Mouse (Mus musculus) kidney, adult 11 months (tissue): ENCODE results near the gene Rapgef4.
A peak's percentile ranks its signal among the peaks of the same experiment; 100 is the strongest.

ENCODE experiments used
- DNase-seq: peaks from one replicate; pipeline ENCODE4 v3.0.0; 2022

Gene Rapgef4

DNA sequence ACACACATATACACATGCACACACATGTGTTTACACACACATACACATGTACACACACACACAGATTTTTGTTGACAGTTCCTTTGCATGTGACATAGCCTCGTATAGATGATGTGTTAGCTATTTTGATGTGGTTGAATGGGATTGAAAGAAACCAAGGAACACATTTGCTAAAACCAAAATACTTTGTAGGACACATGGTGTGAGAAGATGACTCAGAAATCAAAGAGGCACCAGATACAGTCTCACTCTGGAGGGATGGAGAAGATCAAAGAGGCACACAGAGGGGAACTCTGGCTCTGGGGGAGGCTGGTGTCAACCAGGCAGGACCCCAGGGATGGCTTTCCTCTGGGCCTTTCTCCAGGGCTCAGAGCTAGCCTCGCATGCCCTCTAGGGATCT is 4.7 kb downstream of the Rapgef4 start:
- DNase-seq = no peak

DNA sequence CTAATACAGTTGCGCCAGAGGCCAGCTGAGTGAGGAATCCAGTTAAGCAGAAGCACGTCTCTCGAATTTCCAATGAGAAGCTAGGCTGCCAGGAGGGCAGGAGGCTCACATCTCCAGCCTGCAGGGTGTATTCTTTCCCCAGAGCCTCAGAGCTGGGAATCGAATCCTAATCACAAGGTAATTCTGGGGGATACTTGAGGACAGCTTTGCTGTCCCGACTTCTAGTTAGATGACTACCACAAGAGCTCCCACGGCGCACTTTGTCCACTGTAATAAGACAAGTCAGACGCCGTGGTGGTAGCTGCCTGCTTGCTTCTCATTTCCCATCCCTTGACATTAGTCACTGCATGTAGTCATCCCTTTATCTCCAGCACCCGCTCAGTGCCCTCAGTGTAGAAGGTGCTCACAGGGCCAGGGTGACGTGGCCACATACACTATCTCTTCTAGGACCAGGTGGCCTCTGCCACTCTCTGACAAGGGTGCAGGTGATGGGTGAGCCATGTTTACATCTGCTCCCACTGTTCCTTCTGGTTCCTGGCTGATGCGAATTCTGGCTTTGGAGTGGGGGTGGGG is 5.3 kb downstream of the Rapgef4 start:
- no peak for DNase-seq

DNA sequence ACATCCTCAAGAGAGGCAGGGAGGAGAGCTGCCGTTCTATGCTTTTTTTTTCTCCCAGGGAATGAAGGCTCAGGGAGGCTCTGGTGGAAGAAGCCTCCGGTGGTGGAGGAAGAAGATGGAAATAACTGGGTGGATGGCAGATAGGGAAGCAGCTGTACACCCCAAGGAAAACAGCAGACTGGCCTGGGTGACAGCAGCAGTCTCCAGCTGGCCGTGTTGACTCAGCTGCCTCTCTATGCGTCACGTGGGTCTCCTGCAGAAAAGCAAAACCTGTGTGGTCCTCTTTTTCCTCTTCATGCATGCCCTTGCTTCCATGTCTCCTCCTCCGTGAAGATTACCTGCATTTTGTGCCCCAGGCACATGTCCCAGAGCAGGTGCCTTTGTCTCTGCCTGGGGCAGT is 7.5 kb downstream of the Rapgef4 start:
- DNase-seq = no peak

DNA sequence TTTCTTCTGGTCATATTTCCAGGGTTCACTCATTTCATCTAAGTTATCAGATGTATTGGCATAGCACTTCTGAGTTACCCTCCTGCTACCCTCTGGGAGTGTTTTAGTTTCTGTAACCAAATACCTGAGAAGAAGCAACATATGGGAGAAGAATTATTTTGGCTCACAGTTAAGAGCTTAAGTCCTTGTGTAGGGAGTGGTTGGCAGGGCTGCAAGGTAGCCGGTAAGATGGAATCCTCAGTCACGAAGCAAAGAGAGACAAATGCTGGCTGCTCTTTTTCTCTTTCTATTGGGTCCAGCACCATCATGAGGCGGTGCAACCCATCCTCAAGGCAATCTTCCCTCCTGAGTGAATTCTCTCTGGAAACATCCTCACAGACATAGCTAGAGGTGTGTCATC is 11.1 kb downstream of the Rapgef4 start:
- DNase-seq = no peak

DNA sequence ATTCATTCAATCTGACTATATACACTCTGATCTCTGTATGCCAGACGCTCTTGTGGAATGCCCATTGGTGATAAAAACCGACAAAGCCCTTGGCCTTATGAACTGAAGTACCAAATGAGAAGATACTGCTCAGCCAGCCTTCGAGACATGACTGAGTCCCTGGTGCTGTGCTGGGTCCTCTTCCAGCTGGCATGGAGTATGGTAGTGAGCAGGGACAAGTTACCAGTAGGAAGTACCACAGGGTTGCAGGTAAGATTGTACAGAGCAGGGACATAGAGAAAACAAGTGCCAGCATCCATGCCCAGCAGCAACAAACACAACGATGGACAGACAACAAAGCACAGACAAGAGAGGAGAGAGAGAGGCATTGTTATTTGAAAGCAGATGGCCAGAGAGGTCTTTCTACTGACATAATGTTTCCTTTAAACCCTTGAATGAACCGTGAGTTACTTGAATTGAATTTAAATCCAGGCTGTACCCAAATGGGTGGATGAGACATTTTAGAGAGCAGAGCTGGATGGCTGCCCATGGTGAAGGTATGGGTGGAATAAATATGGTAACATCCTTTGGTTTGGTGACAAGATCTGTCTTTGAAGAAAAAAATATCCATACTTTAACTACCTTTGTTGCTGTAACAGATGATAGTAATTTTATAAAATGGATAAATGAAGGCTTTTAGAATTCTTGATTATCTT is 12.8 kb downstream of the Rapgef4 start:
- DNase-seq = no peak

DNA sequence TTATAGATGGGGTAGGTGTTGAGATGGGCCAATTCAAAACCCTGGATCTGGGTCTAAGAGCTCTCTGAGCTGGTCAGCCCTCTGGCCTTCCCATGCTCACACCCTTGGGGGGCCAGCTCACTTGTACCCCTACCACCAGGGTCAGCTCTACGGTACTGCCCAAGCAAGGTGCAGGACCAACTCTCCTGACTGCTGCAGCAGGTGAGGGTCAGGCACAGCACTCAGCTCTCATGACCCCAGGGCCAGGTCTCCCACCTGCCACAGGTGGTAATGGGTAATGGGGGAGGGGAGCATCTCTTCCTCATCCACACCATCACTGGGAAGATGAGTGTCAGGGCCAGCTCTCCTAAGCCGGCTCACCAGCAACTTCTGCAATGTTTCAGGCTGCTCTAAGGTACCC is 17.5 kb downstream of the Rapgef4 start:
- DNase-seq = no peak

DNA sequence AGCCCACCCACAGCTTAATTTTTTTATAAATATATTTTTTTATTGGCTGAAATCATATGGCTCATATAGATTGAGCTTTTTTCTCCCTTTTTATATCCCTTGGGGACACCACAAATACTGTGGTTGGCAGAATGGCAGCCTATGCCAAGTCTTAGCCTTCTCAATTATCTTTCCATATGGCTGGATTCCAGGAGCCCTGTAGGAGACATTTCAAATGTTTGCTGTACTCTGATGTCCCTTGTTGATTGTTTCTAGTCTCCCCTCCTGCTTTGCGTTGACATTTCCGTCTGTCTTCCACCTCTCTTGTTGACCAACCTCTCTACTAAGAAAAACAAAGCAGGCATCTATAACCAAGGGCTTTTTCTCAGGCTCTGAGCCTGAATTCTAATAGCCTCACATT is 19.1 kb downstream of the Rapgef4 start:
- DNase-seq = no peak

DNA sequence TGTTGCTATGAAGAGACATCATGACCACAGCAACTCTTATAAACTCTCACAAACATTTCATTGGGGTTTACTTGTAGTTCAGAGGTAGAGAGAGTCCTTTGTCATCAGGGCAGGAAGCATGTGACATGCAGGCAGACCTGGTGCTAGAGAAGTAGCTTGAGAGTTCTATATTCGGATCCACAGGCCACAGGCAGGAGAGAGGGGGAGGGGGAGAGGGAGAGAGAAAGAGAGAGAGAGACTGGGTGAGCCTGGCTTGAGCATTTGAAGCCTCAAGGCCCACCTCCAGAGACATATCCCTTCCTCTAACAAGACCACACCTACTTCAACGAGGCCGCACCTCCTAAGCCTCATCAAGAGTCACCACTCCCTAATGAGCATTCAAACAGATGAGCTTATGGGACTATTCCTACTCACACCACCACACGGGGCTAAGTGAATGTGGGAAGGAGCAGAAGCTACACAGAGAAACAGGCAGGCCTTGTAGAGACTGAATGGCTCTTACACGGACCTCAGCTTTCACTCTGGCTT is 21.9 kb downstream of the Rapgef4 start:
- DNase-seq = no peak

DNA sequence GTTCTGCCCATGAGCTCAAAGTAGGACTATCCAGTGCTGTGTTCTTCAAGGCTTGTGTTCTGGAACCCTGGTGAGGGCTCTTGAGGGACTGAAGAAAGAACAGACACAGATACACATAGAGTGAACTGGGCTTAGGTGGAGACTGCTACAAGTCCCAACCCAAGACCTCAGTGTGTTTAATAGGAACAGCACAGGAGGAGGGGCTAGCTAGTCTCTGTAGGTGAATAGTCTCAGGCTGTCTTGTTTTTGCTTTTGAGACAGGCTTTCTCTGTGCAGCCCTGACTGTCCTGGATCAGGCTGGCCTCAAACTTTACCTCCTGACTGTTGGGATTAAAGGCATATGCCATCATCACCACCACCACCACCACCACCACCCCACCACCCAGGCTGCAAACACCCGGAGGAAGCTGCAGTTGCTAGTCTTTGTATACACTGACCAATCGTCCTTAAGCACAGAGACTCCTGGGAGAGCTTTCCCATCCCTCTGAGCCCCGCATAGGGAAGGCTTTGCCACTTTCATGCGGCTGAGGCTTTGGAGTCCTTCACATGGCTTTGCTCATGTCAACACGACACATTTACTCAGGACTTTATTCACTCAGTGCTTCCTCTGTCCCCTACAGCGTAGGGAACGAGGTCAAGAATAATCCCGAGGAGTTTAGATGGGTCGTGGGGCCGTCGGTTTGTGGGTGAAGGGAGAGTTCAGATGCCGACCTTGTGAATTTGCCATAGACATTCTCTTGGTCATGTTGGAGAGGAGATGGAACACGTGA is 22.9 kb downstream of the Rapgef4 start:
- no peak for DNase-seq

DNA sequence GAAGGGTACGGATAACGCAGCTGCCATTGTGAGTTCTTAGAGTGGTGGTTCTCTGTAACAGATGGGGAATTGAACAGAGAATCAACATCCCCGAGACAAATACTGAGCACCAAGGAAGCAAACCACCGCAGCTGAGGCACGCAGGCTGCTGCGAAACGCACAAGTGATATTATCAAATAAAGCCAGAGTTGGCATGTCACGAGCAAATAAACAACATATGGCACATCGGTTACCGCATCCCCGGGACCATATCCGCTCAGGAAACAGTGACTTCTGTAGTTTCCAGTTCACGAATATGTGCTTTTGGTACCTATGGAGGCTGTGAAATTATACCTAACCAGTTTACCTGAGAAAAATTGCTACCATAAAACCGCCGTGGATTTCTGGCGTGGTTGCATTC is 24.0 kb downstream of the Rapgef4 start:
- DNase-seq = no peak

DNA sequence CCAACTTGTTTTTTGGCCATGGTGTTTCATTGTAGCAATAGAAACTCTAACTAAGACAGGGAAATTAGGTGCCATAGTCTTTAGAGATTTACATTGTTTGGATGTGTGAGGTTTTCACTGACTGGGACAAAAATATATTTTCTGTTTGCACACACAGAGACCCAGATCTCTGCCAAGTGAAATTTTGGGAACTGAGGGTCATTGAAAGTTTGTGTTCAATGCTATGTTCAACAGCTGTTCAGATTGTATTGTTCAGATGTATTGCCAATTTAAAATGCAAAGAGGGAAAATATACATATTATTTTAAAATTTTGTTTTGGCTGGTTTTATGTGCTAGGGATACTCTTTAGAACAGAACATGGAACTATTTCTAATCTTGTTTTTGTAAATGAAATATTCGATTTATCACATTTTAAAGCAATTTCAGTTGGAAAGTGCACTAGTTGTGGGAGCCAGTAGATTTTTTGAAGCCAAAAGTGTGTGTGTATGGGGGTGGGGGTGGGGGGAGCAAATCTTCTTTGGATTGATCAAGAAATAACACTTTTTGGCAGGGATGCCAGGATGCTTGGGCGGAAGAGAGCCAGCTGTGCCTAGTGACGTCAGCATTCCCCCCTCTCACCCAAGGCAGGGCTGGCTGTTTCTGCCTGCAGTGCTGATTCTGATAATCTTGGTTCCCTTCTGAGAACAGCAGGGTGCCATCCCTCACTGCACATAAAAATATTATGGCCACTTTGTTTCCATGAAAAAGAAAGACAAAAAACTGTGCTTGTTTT is 28.6 kb downstream of the Rapgef4 start:
- DNase-seq = no peak

DNA sequence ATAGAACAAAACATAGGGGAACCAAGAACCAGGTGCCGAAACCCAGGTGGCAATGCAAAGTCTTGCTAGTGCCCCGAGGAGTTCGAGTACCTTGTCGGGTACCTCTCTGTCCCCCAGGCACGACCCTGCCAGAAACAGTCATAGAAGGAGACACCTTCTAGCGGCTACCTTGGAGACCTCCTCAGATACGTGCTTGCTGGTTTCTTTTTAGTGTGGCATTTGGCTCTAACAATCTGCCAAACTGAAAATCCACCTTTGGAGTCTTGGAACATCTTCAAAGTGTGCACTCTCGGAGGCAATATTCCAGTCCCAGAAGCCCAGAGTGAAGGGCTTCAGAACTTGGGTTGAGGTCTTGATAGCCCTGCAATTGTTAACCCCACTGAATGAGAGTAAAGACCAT is 34.3 kb downstream of the Rapgef4 start:
- no peak for DNase-seq

DNA sequence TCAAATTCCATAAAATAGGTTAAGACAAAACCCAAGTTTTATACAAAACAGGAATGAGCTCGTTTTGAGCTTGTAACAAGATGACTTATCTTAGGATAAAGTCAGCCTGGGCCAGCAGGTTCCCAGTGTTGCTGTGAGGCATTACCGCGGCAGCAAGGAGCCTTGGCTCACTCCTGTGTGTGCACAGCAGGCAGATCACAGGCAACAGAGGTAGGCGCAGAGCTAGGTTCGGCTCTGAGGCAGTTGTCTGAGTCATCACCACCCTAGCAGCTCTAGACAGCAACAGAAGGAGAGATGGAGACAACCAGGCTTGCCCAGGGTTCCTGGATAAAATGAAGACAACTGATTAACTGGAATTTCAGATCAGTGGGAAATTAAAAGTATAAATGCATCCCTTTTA is 35.0 kb downstream of the Rapgef4 start:
- no peak for DNase-seq

DNA sequence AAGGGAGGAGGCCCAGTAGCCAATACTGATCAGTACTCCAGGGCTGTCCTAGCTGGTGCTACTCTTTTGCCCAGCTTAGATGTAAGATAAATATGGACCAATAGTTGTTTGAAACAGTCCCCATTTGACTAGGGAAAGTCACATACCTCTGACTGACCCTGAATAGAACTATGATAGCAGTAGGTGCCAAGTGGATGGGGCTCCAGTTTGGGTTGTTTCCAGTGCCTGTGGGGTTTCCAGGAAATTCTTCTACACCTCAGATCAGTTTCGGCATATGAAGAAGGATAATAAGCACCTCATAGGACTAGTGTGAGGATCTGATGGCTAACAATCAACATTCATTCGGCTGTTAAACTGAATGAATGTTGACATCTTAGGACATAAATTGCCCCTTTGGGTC is 36.1 kb downstream of the Rapgef4 start:
- DNase-seq = no peak

DNA sequence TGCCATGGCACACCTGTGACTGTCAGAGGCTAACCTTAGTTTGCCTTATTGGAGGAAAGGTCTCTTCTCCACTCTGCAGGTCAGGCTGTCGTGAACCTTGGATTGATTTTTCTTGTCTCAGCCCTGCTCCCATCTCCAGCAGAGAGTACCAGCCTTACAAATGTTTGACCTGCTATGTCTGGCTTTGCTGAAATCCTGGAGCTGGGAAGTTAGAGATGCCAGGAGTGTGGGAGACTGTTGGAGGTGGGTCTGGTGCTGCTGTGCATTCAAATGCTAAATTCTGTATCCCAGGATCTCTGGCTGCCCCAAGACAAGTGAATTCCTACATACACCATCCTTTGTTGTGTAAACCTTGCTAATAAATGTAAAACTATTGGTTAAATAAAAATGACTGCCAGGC is 37.7 kb downstream of the Rapgef4 start:
- DNase-seq = no peak

DNA sequence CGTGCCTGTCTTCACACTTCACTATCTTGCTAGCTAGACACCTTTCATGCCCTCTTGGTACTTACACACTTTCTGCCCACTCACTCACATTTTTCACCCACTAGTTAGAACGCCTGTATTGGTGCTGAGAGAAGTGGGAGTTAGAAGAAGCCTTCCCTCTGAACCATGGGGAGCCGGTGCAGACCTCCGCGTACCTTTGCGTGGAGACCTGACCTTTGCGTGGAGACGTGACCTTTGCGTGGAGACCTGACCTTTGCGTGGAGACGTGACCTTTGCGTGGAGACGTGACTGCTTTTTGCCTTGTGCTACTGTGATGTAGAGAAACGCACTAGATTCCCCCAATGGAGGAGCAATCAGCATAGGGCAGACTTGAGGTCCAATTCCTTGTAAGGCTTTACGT is 39.7 kb downstream of the Rapgef4 start:
- no peak for DNase-seq

DNA sequence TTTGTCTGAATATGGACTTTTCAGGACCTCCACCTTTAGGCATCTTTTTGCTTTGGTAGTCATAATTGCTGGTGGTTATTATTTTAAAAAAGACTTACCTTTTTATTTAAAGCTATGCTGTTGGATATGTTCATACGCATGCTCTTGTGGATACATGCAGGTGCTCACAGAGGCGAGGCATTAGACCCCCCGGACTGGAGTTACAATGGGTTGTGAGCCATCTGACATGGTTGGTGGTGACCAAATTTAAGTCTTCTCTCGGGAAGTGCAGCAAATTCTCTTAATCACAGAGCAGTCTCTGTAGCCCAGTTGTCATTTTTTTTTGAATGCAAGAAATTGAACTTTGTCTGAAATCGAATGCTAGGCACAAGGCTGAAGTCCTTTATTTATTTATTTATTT is 40.4 kb downstream of the Rapgef4 start:
- DNase-seq = no peak

DNA sequence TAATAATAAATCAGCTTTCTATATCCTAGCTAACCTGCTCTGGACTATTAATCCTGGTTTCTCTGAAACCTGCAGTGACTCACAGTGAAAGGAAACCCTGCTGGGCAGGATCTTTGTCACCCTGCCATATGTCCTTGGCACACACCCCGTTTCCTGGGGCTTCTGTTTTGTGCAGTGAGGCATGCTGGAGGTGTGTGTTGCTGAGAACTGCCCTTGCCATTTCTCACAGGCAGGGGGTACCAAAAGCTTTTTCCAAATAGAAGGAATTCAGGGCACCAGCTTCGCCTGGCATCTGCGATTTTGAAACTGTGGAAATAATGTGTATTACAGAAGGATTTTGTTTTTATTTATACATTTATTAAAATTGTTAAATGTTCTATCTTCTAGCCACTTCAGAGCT is 40.8 kb downstream of the Rapgef4 start:
- DNase-seq = peak; percentile 8

DNA sequence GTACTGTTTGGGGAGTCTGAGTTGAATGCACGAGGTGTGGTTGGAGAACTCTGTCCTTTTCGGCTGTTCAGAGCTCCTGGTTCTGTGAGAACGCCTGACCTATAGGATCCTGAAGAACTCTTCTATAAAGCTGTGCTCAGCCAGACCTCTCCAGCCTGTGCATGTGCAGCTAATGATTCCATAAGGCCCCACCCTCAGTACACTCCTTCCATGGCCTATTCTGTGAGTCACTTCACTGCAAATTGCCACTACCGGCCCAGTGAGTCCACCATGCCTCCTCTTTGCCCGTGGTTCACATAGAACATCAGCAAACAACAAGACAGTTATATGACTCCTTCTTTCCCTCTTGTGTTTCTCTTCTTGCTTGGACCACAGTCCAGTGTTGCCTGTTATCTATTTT is 42.8 kb downstream of the Rapgef4 start:
- no peak for DNase-seq

DNA sequence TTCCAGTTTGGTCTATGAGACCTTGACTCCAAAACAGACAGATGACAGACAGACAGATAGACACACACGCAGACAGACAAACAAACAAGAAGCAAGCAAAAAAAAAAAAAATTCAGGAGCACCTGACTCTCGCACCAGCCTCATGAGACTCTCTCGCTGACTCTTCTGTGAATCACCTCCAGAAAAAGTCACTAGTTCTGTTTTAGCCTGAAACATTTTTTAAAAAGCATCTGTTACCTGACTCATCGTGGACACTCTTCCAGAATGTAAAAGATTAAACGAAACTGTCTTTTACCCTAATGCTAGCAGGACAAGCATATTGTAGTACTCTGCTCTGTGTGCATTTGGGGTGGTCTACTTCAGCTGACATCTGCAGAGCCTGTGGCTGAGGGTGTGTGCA is 44.6 kb downstream of the Rapgef4 start:
- DNase-seq = no peak

DNA sequence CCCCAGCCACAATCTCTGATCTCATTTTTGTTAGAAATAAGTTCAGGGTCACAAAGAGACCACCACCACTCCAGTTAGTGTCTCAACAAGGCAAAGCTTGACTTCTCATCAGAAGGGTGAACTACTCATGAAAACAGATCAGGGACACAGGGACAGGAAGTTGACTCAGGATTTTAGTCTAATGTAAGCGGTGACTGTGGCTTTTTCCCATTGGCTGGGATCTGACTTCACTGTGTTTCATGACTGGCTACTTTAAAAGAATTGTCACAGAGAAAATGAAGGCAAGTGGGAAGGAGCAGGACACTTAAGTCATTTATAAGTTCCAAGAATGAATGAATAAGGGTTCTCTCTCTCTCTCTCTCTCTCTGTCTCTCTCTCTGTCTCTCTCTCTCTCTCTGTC is 45.5 kb downstream of the Rapgef4 start:
- DNase-seq = no peak

DNA sequence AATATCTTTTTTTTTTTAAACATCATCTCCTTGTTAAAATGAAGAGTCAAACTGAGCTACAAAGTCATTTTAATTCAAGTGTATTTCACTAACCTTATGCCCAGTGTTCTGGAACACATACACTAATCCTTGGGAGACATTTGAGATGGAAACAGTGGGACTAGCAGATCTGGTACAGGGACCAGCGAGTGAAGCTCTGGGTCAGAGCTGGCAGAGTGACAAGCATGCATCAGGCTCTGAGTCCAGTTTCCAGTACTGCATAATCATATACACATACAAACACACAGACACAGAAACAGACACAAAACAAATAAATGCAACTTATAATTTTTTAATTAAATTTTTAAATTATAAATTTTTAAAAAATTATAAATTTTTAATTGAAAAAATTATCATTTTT is 48.0 kb downstream of the Rapgef4 start:
- no peak for DNase-seq

DNA sequence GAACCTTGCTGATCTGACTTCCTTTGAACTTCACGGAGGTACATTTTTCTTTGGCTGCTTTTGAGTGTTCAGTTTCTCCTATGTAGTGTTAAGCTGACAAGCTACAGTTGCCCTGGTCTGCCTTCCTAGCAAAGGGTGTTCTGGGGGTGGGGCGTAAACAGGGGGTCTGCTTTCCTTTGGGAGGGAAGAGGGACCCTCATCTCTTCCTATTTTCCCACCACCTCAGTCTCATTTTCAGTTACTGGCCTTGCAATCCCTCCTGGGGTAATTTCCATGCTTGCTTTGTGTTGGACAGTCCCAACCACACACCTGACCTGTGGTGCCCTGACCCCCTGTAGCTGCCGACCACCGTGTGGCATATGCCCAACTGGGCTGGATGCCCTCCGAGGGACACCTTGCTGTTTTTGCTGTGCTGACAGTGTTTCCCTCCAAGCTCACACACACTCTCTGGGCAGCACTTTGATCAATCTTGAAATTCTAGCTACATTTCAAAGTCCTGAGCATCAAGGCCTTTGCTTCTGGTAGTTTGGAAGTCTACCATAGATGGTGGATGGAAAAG is 48.6 kb downstream of the Rapgef4 start:
- no peak for DNase-seq
